Mouse (Mus musculus): ENCODE measurements at regions not wholly inside any gene's neighbourhood (a gene's known extent, or its start where the extent isn't known, plus 50 kb on each side); places are given as distances from the start of the nearest gene placed in this dataset.

GRCm38 (mm10) chr16:92889537-92889936, 63.6 kb upstream of the Runx1 start:
- DNase-seq (ENCODE audit: extremely low read depth, insufficient read length, low spot score) = no peak

- DNase-seq (ENCODE audit: extremely low read depth, insufficient read length, low spot score) = no peak
Observed at GRCm38 (mm10) chr16:92886226-92886625, 60.3 kb upstream of the Runx1 start.

GRCm38 (mm10) chr16:92883821-92884272, 57.9 kb upstream of the Runx1 start:
- no peak for DNase-seq (ENCODE audit: extremely low read depth, insufficient read length, low spot score)

- DNase-seq (ENCODE audit: extremely low read depth, insufficient read length, low spot score) = no peak
Observed at GRCm38 (mm10) chr16:92880356-92881043, 54.6 kb upstream of the Runx1 start.

- DNase-seq (ENCODE audit: extremely low read depth, insufficient read length, low spot score) = no peak
Observed at GRCm38 (mm10) chr16:92878081-92878480, 52.1 kb upstream of the Runx1 start.

Data from 3134 (cell line).